Mouse (Mus musculus) liver, postnatal 0 days (tissue): ENCODE measurements around the gene 6030445D17Rik.

ENCODE experiments used
- CTCF ChIP-seq: sonication (generic); IDR thresholded peaks from 2 replicates; pipeline ENCODE4 v1.5.1; 2016; ENCODE audit warnings: antibody characterized with exemption, low read depth
- EP300 ChIP-seq: IDR thresholded peaks from 2 replicates; pipeline ENCODE4 v1.6.1; 2016; ENCODE audit warnings: antibody characterized with exemption, low read depth, mild to moderate bottlenecking

DNA sequence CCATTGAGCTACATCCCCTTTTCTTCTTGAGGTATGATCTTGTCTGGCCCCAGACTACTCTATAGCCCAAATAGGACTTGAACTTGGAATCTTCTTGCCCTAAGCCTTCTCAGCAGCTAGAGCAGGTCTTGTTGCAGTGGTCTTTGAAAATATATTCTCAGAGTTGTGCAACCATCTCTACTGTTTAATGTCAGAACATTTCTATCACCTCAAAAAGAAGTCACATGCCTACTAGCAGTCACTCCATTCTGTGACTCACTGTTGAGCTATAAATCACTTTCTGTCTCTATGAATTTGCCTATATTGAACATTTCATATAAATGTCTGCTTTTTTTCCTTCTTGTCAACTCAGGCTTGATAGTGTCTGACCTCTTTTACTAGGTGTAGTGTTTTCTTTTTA lies 33.9 kb downstream of the 6030445D17Rik start:
- TF ChIP-seq CTCF = no peak
- TF ChIP-seq EP300 = no peak
